Mouse (Mus musculus): ENCODE measurements around the gene Nadk. TPM values are rescaled to one million over a fixed set of nuclear protein-coding genes. Genes with fewer than 3 reads are reported as not detected.
A peak's percentile ranks its signal among the peaks of the same experiment; 100 is the strongest.

The Nadk gene
- 48.0 and 52.7 TPM in 2 replicates for total RNA-seq (2014; rRNA removed; ENCODE audit: low replicate concordance)
- 36.0 and 37.4 TPM in 2 replicates for polyA plus RNA-seq (2015; fragmentation: Nextera tagmentation; extraction: Ambion mirVana)

- peak within 1 kb of the TSS; percentile 94 for H3K27ac ChIP-seq (ENCODE audit: low read depth)
- 57% methylated on average over 7 of the region's 7 CpGs for WGBS
- no peak for ATAC-seq (ENCODE audit: insufficient read depth, low read depth)
- peaks cover 39% of the 10 kb centered on the region for H3K4me1 ChIP-seq (ENCODE audit: control insufficient read depth, insufficient read depth)
- no peaks in the 10 kb centered on the region for H3K9me3 ChIP-seq (replicated peaks; ENCODE audit: control insufficient read depth, low read length)
- H3K4me2 ChIP-seq (ENCODE audit: low read depth, low read length), result peak within 1 kb of the TSS; percentile 90
- peak within 1 kb of the TSS; percentile 68 for H3K4me3 ChIP-seq (ENCODE audit: low read depth, low read length)
- no peaks in the 10 kb centered on the region for H3K27me3 ChIP-seq (ENCODE audit: control insufficient read depth, insufficient read depth, low read length)
- peak; percentile 24 for DNase-seq (ENCODE audit: low spot score)
- H3K9ac ChIP-seq (replicated peaks; ENCODE audit: low read depth, low read length), result peak within 1 kb of the TSS; percentile 27
- peaks cover 26% of the 10 kb centered on the region for H3K36me3 ChIP-seq (replicated peaks; ENCODE audit: control insufficient read depth, insufficient read depth, low read length)
- TF ChIP-seq CTCF (IDR thresholded peaks at IDR 0.05; ENCODE audit: low read depth), result no peak
- no peak for TF ChIP-seq EP300 (IDR thresholded peaks at IDR 0.05; ENCODE audit: low read depth)
These were observed at the start of gene Nadk for GRCm38 (mm10) chr4:155561661-155562442. Gene Nadk, plus strand, starts transcription at chr4:155562378.

GRCm38 (mm10) chr4:155514810-155515209 lies 47.4 kb upstream of the Nadk start:
- TF ChIP-seq EP300 (IDR thresholded peaks at IDR 0.05; ENCODE audit: low read depth) (no peak), CTCF (IDR thresholded peaks at IDR 0.05; ENCODE audit: low read depth) (no peak)
- Histone ChIP-seq H3K4me2 (ENCODE audit: low read depth, low read length) (no peak overlapping the region), H3K4me1 (ENCODE audit: control insufficient read depth, insufficient read depth) (no peaks in the 10 kb centered on the region), H3K36me3 (replicated peaks; ENCODE audit: control insufficient read depth, insufficient read depth, low read length) (peaks cover 7% of the 10 kb centered on the region; the same call in 1 of the 2 replicates), H3K27me3 (ENCODE audit: control insufficient read depth, insufficient read depth, low read length) (no peaks in the 10 kb centered on the region), H3K9me3 (replicated peaks; ENCODE audit: control insufficient read depth, low read length) (no peaks in the 10 kb centered on the region), H3K4me3 (ENCODE audit: low read depth, low read length) (no peak overlapping the region), H3K27ac (ENCODE audit: low read depth) (no peak overlapping the region), H3K9ac (replicated peaks; ENCODE audit: low read depth, low read length) (no peak overlapping the region)
- 81% methylated on average over 2 of the region's 2 CpGs for WGBS
- ATAC-seq (ENCODE audit: insufficient read depth, low read depth) (no peak), DNase-seq (ENCODE audit: low spot score) (no peak)

GRCm38 (mm10) chr4:155517948-155518517 lies 44.1 kb upstream of the Nadk start:
- TF ChIP-seq CTCF (IDR thresholded peaks at IDR 0.05; ENCODE audit: low read depth), result peak; percentile 14; the same call in 1 of the 2 replicates
- no peak for TF ChIP-seq EP300 (IDR thresholded peaks at IDR 0.05; ENCODE audit: low read depth)

GRCm38 (mm10) chr4:155522327-155522726 lies 39.9 kb upstream of the Nadk start:
- DNase-seq (ENCODE audit: low spot score) (no peak), ATAC-seq (ENCODE audit: insufficient read depth, low read depth) (no peak)
- H3K27ac ChIP-seq (ENCODE audit: low read depth), result no peak overlapping the region
- H3K4me2 ChIP-seq (ENCODE audit: low read depth, low read length), result no peak overlapping the region
- H3K27me3 ChIP-seq (ENCODE audit: control insufficient read depth, insufficient read depth, low read length), result no peaks in the 10 kb centered on the region
- 79% methylated on average over 7 of the region's 7 CpGs for WGBS
- H3K4me3 ChIP-seq (ENCODE audit: low read depth, low read length), result no peak overlapping the region
- no peaks in the 10 kb centered on the region for H3K4me1 ChIP-seq (ENCODE audit: control insufficient read depth, insufficient read depth)
- H3K36me3 ChIP-seq (replicated peaks; ENCODE audit: control insufficient read depth, insufficient read depth, low read length), result peaks cover 17% of the 10 kb centered on the region
- TF ChIP-seq EP300 (IDR thresholded peaks at IDR 0.05; ENCODE audit: low read depth), result no peak
- no peak for TF ChIP-seq CTCF (IDR thresholded peaks at IDR 0.05; ENCODE audit: low read depth)
- no peak overlapping the region for H3K9ac ChIP-seq (replicated peaks; ENCODE audit: low read depth, low read length)
- no peaks in the 10 kb centered on the region for H3K9me3 ChIP-seq (replicated peaks; ENCODE audit: control insufficient read depth, low read length)

More at GRCm38 (mm10) chr4:155517948-155518517, 44.1 kb upstream of the Nadk start:
- WGBS, result 80% methylated on average over 7 of the region's 7 CpGs
- DNase-seq (ENCODE audit: low spot score), result no peak
- Histone ChIP-seq H3K4me1 (ENCODE audit: control insufficient read depth, insufficient read depth) (no peaks in the 10 kb centered on the region), H3K36me3 (replicated peaks; ENCODE audit: control insufficient read depth, insufficient read depth, low read length) (peaks cover 16% of the 10 kb centered on the region; the same call in 1 of the 2 replicates), H3K9ac (replicated peaks; ENCODE audit: low read depth, low read length) (no peak overlapping the region), H3K9me3 (replicated peaks; ENCODE audit: control insufficient read depth, low read length) (no peaks in the 10 kb centered on the region), H3K4me3 (ENCODE audit: low read depth, low read length) (no peak overlapping the region), H3K4me2 (ENCODE audit: low read depth, low read length) (no peak overlapping the region), H3K27me3 (ENCODE audit: control insufficient read depth, insufficient read depth, low read length) (no peaks in the 10 kb centered on the region), H3K27ac (ENCODE audit: low read depth) (no peak overlapping the region)
- ATAC-seq (ENCODE audit: insufficient read depth, low read depth), result no peak

- no peak overlapping the region for H3K27ac ChIP-seq (ENCODE audit: low read depth)
- peaks cover 44% of the 10 kb centered on the region for H3K36me3 ChIP-seq (replicated peaks; ENCODE audit: control insufficient read depth, insufficient read depth, low read length)
- H3K9ac ChIP-seq (replicated peaks; ENCODE audit: low read depth, low read length), result no peak overlapping the region
- no peaks in the 10 kb centered on the region for H3K9me3 ChIP-seq (replicated peaks; ENCODE audit: control insufficient read depth, low read length)
- ATAC-seq (ENCODE audit: insufficient read depth, low read depth) (no peak), DNase-seq (ENCODE audit: low spot score) (no peak)
- H3K4me1 ChIP-seq (ENCODE audit: control insufficient read depth, insufficient read depth), result no peaks in the 10 kb centered on the region
- no peak overlapping the region for H3K4me2 ChIP-seq (ENCODE audit: low read depth, low read length)
- TF ChIP-seq EP300 (IDR thresholded peaks at IDR 0.05; ENCODE audit: low read depth) (no peak), CTCF (IDR thresholded peaks at IDR 0.05; ENCODE audit: low read depth) (no peak)
- 59% methylated on average over 5 of the region's 5 CpGs for WGBS
- no peak overlapping the region for H3K4me3 ChIP-seq (ENCODE audit: low read depth, low read length)
- H3K27me3 ChIP-seq (ENCODE audit: control insufficient read depth, insufficient read depth, low read length), result no peaks in the 10 kb centered on the region
These were observed 36.4 kb upstream of the Nadk start for GRCm38 (mm10) chr4:155525751-155526150.
